Mouse (Mus musculus) spleen, embryonic (tissue): ENCODE results near the gene Rpl27a.

Experiments
- CTCF ChIA-PET: fragments of 350-600 bp; sonication (Branson Sonifier 250); formaldehyde crosslinking; loops from one replicate; lab custom pipeline; 2022; lab: Charles Lee

Gene Rpl27a

DNA sequence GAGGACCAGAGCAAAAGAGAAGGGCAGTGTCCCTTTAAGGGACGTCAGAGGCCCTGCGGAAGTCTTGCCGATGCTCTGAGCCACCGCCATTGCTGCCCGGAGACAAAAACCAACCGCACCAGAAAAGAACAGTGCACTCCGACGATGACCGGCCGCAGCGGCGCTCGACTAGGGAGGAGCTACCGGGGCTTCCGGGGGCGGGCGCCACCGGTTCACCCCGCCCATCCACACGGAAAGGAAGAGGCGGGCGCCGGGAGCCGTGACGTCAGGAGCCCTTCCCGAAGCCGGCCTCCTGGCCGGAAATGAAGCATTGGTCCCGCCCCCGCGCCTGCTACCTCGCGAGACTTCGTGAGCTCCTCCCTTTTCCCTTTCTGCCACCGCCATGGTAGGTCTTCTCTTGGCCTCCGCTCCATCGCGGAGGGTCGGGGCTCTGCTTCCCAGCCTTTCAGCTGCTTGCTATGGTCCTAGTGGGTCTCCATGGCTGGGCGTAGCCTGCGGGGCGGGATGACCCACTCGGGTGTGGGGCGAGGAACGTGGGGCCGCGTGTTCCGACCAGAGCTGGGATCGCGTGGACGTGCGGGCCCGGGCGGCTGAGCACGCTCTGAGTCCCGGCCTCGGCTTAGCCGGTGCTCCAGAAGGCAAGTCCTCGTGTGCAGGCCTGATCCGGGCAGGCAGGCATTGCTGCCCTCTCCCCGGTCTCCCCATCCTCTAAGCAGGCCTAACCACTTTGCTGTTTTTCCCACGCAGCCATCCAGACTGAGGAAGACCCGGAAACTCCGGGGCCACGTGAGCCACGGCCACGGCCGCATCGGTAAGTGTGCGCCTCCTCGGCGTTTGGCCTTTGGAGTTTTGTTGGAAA is at the start of gene Rpl27a:
Rpl27a (plus strand) TSS at position 310 of the 859 bp plus-strand sequence.
- CTCF ChIA-PET = no interaction called here

- CTCF ChIA-PET = no interaction called here
Observed at GRCm38 (mm10) chr7:109470700-109471099, 48.2 kb upstream of the Rpl27a start.

GRCm38 (mm10) chr7:109477926-109478325 is 41.0 kb upstream of the Rpl27a start:
- CTCF ChIA-PET = no interaction called here

GRCm38 (mm10) chr7:109480765-109481197 is 38.2 kb upstream of the Rpl27a start:
- CTCF ChIA-PET = no interaction called here

- CTCF ChIA-PET = no interaction called here
Observed at GRCm38 (mm10) chr7:109484221-109484620, 34.7 kb upstream of the Rpl27a start.

- CTCF ChIA-PET = no interaction called here
Observed at GRCm38 (mm10) chr7:109492616-109493318, 26.2 kb upstream of the Rpl27a start.

- CTCF ChIA-PET = no interaction called here
Observed at GRCm38 (mm10) chr7:109493319-109494316, 25.3 kb upstream of the Rpl27a start.

DNA sequence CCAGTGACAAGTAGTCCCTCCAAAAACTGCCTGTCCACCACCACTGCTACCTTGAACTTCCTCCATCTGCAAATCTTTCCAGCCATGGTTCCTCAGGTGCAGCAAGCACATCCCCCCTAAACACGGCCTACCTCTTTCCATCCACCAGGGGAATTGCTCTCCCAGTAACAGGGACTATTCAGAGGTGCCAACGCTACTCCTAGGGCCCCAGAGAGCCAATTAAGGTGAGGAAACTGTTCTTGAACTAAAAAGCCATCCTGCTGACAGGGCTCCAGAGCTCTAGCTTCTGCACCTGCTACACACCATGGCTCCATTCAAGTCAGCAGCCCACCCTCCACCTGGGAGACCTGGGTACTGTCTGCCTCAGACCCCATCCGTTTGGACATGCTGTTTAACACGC is 21.4 kb upstream of the Rpl27a start:
- CTCF ChIA-PET = no interaction called here

DNA sequence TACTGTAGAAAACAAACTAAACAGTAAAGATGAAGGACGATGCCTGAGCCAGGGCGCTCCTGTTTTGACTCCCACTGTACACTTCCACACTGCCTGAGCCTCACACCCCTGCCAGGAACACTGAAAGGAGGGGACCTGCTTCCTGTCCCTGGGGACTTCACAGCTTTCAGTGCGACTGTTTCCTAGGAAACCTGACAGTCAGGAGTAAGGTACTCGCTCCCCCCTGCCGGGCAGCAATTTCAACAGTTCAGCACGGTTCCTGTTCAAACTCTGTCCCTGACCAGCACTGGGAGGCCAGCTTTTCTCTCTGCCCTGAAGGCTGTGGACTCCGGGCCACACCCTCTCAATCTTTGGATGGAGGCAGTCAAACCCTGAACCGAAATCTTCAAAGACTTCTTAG is 11.8 kb upstream of the Rpl27a start:
- CTCF ChIA-PET = no interaction called here

- CTCF ChIA-PET = no interaction called here
Observed at GRCm38 (mm10) chr7:109507572-109507971, 11.4 kb upstream of the Rpl27a start.

- CTCF ChIA-PET = no interaction called here
Observed at GRCm38 (mm10) chr7:109508034-109508433, 10.9 kb upstream of the Rpl27a start, which contains the start of gene Trim66. Trim66 (minus strand) TSS chr7:109508134.

DNA sequence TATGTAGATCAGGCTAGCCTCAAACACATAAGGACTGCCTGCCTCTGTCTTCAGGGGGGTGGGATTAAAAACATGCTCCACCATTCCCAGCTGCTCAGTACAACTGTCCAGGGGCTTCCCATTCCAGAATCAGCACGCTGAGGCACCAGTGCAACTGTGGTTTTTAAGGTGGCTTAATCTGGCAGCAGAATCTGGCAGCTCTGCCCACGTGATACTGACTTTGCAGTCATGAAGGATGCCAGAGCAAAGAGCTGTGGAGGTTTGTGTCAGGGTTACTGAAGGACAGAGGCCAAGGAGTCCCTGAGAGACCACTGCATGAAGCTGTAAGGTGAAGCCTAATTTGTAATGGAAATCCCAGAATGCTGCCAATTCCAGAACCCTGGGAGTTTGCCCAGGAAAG is 8.1 kb upstream of the Rpl27a start:
- CTCF ChIA-PET = no interaction called here

DNA sequence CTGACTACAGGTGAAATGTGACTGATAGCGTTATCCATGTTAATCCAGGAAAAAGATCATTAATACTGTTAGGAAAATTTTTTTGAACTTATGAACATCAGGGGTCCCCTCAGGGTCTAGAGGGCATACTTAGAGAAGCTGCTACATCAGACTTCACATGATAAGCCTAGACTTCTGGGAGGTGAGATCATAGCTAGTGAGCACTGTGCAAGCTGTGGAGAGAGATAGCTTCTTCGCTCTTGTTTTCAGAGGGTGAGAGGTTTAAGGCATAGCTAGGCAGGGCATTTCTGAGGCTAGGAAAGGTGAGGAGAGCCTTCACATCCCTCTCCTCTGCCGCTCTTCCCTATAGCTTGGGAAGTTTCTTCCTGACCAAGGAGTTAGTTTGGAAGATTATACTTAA is 7.1 kb upstream of the Rpl27a start:
- CTCF ChIA-PET = no interaction called here

DNA sequence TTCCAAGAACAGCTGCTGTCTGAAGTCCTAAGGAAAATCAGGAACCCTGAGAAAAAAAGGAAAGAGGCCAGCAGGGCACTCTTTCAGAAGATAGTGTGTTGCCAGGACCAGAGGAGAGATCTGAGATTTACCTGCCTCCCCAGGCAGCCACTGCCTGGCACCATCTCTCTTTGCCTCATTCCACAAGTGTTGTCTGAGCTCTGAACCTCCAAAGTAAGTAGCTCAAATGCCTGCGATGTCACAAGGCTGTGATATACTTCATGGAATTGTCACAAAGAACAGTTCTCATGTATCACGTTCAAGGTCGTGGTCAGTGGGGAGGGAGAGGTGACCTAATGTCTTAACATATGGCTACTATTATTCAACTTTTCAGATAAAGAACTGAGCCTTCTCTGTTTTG is 2.4 kb upstream of the Rpl27a start:
- CTCF ChIA-PET = no interaction called here

DNA sequence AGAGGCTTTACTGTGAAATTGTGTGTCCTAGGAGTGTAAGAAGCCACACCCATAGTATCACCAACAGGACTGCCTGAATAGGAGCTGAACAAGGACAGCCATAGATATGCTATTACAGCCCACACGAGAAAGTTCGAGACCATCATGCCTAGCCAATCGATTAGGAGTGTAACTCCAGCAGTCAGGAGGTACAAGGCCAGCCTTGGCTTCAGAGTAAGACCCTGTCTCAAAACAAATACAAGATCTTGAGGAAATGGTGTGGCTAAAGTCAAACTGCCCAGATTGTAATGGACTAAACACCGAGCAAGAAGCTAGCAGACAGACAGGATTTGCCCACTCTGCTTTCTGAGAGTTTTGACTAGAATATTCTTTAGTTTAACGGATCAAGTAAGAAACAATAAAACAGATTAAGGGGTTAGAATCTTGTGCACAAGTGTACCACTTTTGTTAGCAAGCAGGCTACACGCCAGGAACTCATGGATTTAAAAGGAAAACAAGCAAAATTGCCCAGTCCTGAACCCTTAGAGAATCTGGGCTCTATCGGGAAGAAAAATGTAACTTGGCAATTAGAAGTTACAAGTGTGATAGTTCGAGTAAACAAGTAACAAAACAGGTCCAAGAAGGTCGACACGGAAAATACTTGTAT is 788 bp upstream of the Rpl27a start:
- CTCF ChIA-PET = interaction anchor here (0.9 kb wide), 1 partner anchor 230 kb away, joined by 3 read pairs; no protein-coding TSS in a partner anchor

GRCm38 (mm10) chr7:109519936-109520335 is 989 bp downstream of the Rpl27a start:
- CTCF ChIA-PET = no interaction called here

- CTCF ChIA-PET = no interaction called here
Observed at GRCm38 (mm10) chr7:109522084-109522483, 3.1 kb downstream of the Rpl27a start.

GRCm38 (mm10) chr7:109523304-109523703 is 4.4 kb downstream of the Rpl27a start:
- CTCF ChIA-PET = no interaction called here

DNA sequence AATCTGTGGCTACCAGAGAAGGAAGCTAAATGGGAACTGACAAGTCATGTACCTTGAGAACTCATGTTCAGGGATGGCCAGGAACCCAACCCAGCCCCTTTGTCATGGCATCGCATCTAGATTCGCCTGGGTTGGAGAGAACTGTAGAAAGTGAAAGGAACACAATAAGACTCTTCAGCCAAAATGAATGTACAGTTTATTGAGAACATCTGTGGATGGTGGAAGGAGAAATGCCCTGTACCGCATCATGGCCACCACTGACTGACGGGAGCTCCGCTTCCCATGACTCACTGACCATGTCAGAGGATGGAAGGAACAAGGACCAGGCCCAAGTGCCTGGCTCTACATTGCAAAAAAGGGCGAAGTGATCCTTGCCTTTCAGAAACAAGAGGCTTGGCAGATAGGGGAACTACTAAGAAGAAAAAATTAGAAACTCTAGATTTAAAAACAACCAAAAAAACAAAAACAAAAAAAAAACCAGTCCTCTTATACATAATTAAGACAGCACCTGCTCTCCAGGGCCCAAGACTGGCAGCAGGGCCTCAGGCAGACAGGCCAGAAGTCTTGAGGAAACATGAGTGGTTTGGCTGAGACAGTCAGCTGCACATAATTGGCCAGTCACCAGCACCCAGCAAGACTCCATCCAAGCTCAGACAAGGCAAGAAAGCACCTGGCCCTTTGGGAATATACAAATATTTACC is 4.9 kb downstream of the Rpl27a start:
- CTCF ChIA-PET = no interaction called here

DNA sequence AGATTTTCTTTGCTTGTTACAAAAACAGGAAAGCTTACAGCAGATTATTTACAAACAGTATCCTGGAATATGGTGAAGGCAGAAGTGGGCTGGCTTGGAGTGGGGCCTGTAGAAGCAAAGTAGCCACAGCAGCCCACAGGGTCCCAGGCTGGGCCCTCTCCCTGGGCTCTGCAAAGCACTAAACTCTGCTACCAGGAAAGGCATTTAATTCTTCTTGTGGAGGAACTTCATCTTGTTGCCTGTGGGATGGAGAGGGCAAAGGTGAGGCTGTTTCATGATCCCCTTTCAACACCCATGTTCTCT is 5.4 kb downstream of the Rpl27a start:
- CTCF ChIA-PET = no interaction called here

DNA sequence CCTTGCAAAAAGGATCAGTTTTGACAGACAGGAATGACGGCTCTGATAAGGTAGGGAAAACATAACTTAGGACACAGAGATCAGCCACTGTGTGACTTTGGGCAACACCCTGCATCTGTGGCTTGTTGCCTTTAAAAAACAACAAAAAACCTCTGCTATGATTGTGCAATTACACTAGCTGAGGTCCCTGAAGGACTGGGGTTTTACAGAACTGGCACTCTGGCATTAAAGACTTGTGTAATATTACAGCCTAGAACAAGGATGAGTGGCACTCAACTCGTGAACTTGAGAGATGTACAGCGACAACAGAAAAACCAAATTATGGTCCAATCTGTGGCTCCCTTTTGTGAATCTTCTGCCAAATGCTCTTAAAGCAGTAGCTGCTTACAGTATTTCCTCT is 5.8 kb downstream of the Rpl27a start:
- CTCF ChIA-PET = no interaction called here
